Mouse (Mus musculus): ENCODE measurements around the gene Bst1.

DNA sequence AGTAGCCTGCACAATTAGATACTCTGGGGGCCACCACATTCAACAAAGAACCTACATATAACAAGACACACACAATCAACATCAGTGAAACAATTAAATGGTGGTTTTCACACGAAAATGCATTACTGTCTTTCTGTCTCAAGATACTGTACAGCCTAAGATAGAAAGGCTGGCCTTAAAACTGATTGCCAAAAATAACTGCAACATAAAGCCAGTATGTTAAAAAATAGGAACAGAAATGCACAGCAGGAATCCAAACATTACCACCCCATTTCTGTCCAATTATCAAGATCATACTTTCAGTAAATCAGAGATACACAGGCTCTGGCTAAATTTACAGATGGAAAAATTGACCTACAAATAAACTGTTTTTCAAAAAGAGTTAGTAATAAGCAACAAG is 41.7 kb upstream of the Bst1 start:
- TF ChIP-seq CTCF (IDR thresholded peaks at IDR 0.05; ENCODE audit: low read depth) (no peak), EP300 (IDR thresholded peaks at IDR 0.05; ENCODE audit: low read depth) (no peak)
